Mouse (Mus musculus): ENCODE measurements around the gene Pter.

The Pter gene

GRCm38 (mm10) chr2:12923804-12924591 is at the start of gene Pter:
Gene Pter, plus strand, starts transcription at chr2:12924041.
- DNase-seq (ENCODE audit: low read depth, low spot score): peak; percentile 96

- no peak for DNase-seq (ENCODE audit: low read depth, low spot score)
Measured at GRCm38 (mm10) chr2:12874232-12874631, 49.6 kb upstream of the Pter start.

- DNase-seq (ENCODE audit: low read depth, low spot score): peak; percentile 33
Measured at GRCm38 (mm10) chr2:12879492-12879891, 44.3 kb upstream of the Pter start.

- DNase-seq (ENCODE audit: low read depth, low spot score): no peak
Measured at GRCm38 (mm10) chr2:12881009-12881408, 42.8 kb upstream of the Pter start.

GRCm38 (mm10) chr2:12883276-12883914 is 40.4 kb upstream of the Pter start:
- no peak for DNase-seq (ENCODE audit: low read depth, low spot score)

- DNase-seq (ENCODE audit: low read depth, low spot score): no peak
Measured at GRCm38 (mm10) chr2:12887015-12887414, 36.8 kb upstream of the Pter start.

GRCm38 (mm10) chr2:12905786-12906185 is 18.1 kb upstream of the Pter start:
- no peak for DNase-seq (ENCODE audit: low read depth, low spot score)

GRCm38 (mm10) chr2:12925643-12926042 is 1.8 kb downstream of the Pter start:
- DNase-seq (ENCODE audit: low read depth, low spot score): no peak

- DNase-seq (ENCODE audit: low read depth, low spot score): no peak
Measured at GRCm38 (mm10) chr2:12930338-12930737, 6.5 kb downstream of the Pter start.

- DNase-seq (ENCODE audit: low read depth, low spot score): no peak
Measured at GRCm38 (mm10) chr2:12933905-12934304, 10.1 kb downstream of the Pter start.

GRCm38 (mm10) chr2:12935286-12935685 is 11.4 kb downstream of the Pter start:
- DNase-seq (ENCODE audit: low read depth, low spot score): no peak

GRCm38 (mm10) chr2:12937461-12938217 is 13.8 kb downstream of the Pter start:
- DNase-seq (ENCODE audit: low read depth, low spot score): no peak

- DNase-seq (ENCODE audit: low read depth, low spot score): peak; percentile 13
Measured at GRCm38 (mm10) chr2:12938641-12939040, 14.8 kb downstream of the Pter start.

- no peak for DNase-seq (ENCODE audit: low read depth, low spot score)
Measured at GRCm38 (mm10) chr2:12956703-12957424, 33.0 kb downstream of the Pter start.

- DNase-seq (ENCODE audit: low read depth, low spot score): no peak
Measured at GRCm38 (mm10) chr2:12970049-12970724, 46.3 kb downstream of the Pter start.

GRCm38 (mm10) chr2:12973752-12974151 is 49.9 kb downstream of the Pter start:
- no peak for DNase-seq (ENCODE audit: low read depth, low spot score)

GRCm38 (mm10) chr2:12977367-12977766 is 53.5 kb downstream of the Pter start:
- DNase-seq (ENCODE audit: low read depth, low spot score): no peak

- DNase-seq (ENCODE audit: low read depth, low spot score): no peak
Measured at GRCm38 (mm10) chr2:12978771-12979170, 54.9 kb downstream of the Pter start.

- no peak for DNase-seq (ENCODE audit: low read depth, low spot score)
Measured at GRCm38 (mm10) chr2:12984901-12985732, 61.3 kb downstream of the Pter start.

- peak; percentile 30 for DNase-seq (ENCODE audit: low read depth, low spot score)
Measured at GRCm38 (mm10) chr2:13000026-13000425, 76.2 kb downstream of the Pter start.
